Comparison of ENCODE assay signal across 8 mouse cellular contexts in the genomic region with DNA sequence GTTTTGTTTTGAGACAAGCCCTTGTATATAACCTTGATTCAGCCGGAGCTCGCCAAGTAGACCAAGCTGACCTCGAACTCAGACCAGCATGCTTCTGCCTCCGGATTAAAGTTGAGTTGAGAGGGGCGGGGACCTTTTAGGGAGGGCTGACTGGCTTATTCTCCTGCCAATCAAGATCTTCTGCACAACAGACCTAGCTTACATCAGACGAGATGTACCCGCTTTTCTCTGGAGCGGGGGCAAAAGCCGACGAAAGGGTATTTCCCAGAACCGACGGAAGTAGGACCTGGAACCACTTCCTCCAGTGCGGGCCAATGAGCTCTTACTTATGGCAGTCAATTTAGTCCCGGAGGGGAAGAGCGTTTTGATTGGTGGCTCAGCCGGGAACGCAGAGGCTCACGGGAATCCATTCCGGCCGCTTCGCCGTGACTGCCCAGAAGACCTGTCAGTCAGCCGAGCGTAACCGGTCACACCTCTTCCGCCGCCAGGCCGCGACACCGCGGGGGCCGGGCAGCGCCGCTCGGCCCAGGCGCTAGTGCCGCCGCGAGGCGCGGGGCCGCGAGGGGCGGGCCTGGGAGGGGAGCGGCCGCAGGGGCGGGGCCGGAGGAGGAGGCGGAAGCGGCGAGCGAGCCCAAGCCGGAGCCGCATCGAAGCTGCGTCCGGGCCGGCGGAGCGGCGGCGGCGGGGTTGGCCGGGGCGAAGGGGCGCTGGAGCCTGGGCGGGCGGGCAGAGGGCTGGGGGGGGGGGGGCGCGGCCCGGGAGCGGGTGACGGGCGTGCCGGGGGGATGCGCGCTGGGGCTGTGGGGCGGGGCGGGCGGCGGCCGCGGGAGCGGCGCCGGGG. TPM values are rescaled to one million over a fixed set of nuclear protein-coding genes. Genes with fewer than 3 reads are reported as not detected.
DNase-seq lines count a peak whose midpoint lies in the region; ATAC-seq and TF ChIP-seq lines count a peak whose summit lies in the region.

TSS of gene Ubp1 (plus strand) at position 401 of the 841 bp plus-strand sequence.

- TF ChIP-seq CTCF in bone marrow macrophage, adult 2 months (IDR thresholded peaks at IDR 0.05; ENCODE audit: low read depth, low read length), result no peak
- no peak for TF ChIP-seq CTCF in embryonic fibroblast, embryonic 13.5 days (IDR thresholded peaks at IDR 0.05; ENCODE audit: borderline replicate concordance, insufficient read depth, low read length)

- peak within 1 kb of the TSS; percentile 92 for H3K4me3 ChIP-seq in bone marrow macrophage, adult 2 months (ENCODE audit: insufficient read depth, low read length)
- H3K4me3 ChIP-seq in embryonic fibroblast, embryonic 13.5 days (ENCODE audit: insufficient read depth, low read length), result peak within 1 kb of the TSS; percentile 89
- H3K4me3 ChIP-seq in kidney, embryonic 14.5 days (ENCODE audit: low read length), result peak within 1 kb of the TSS; percentile 98
- H3K4me3 ChIP-seq in limb, embryonic 15.5 days, result peak within 1 kb of the TSS; percentile 99

- H3K36me3 ChIP-seq in kidney, embryonic 14.5 days (ENCODE audit: control insufficient read depth, insufficient read depth, low read length), result no peaks in the 10 kb centered on the region
- no peaks in the 10 kb centered on the region for H3K36me3 ChIP-seq in limb, embryonic 15.5 days

- H3K27ac ChIP-seq in bone marrow macrophage, adult 2 months (ENCODE audit: insufficient read depth, low read depth, low read length), result peak within 1 kb of the TSS; percentile 82
- peak within 1 kb of the TSS; percentile 80 for H3K27ac ChIP-seq in embryonic fibroblast, embryonic 13.5 days (ENCODE audit: insufficient read depth, low read length)
- peak within 1 kb of the TSS; percentile 90 for H3K27ac ChIP-seq in kidney, embryonic 14.5 days (ENCODE audit: low read depth, low read length)
- H3K27ac ChIP-seq in limb, embryonic 15.5 days, result peak within 1 kb of the TSS; percentile 89

- H3K9me3 ChIP-seq in kidney, embryonic 14.5 days (ENCODE audit: control insufficient read depth, low read length), result no peaks in the 10 kb centered on the region
- no peaks in the 10 kb centered on the region for H3K9me3 ChIP-seq in limb, embryonic 15.5 days

- H3K9ac ChIP-seq in kidney, embryonic 14.5 days (ENCODE audit: low read depth, low read length), result peak within 1 kb of the TSS; percentile 96
- peak within 1 kb of the TSS; percentile 94 for H3K9ac ChIP-seq in limb, embryonic 15.5 days

- peak; percentile 97 for ATAC-seq in kidney, embryonic 14.5 days (ENCODE audit: low FRiP score, low TSS enrichment)
- ATAC-seq in limb, embryonic 15.5 days (ENCODE audit: insufficient number of reproducible peaks, low FRiP score, low TSS enrichment, low read depth), result peak; percentile 97

- H3K4me1 ChIP-seq in bone marrow macrophage, adult 2 months (ENCODE audit: control insufficient read depth, insufficient read depth, low read length), result peaks cover 27% of the 10 kb centered on the region
- peaks cover 8% of the 10 kb centered on the region for H3K4me1 ChIP-seq in embryonic fibroblast, embryonic 13.5 days (ENCODE audit: control insufficient read depth, insufficient read depth, low read length)
- peaks cover 10% of the 10 kb centered on the region; the same call in 1 of the 2 replicates for H3K4me1 ChIP-seq in kidney, embryonic 14.5 days (ENCODE audit: control insufficient read depth, insufficient read depth, low read length)
- H3K4me1 ChIP-seq in limb, embryonic 15.5 days, result peaks cover 14% of the 10 kb centered on the region

- under 1% methylated on average over 51 of the region's 86 CpGs for WGBS in kidney, embryonic 14.5 days
- WGBS in limb, embryonic 15.5 days, result under 1% methylated on average over 55 of the region's 86 CpGs

- peak within 1 kb of the TSS; percentile 88 for H3K4me2 ChIP-seq in kidney, embryonic 14.5 days (replicated peaks; ENCODE audit: low read depth, low read length)
- H3K4me2 ChIP-seq in limb, embryonic 15.5 days, result peak within 1 kb of the TSS; percentile 64

- H3K27me3 ChIP-seq in kidney, embryonic 14.5 days (ENCODE audit: control insufficient read depth, insufficient read depth, low read length), result no peaks in the 10 kb centered on the region
- H3K27me3 ChIP-seq in limb, embryonic 15.5 days, result no peaks in the 10 kb centered on the region

- DNase-seq in A20 (ENCODE audit: low read depth, low spot score), result peak; percentile 97
- peak; percentile 98 to 99 for DNase-seq in heart, adult 9 months (ENCODE audit: low spot score in 2 of 2)
- DNase-seq in monocyte, adult 2 months (ENCODE audit: low read depth in 1 of 2, low spot score in 2 of 2), result peak; percentile 90 to 95
- peak; percentile 97 for DNase-seq in spleen, postnatal 36 days (ENCODE audit: low spot score in 2 of 2)

- TF ChIP-seq POLR2A in bone marrow macrophage, adult 2 months (IDR thresholded peaks at IDR 0.05; ENCODE audit: borderline replicate concordance, low read depth, low read length), result 0 out of 2 replicates have a peak, but pooled peaks have one; percentile 55
- peak; percentile 58; the same call in 1 of the 2 replicates for TF ChIP-seq POLR2A in embryonic fibroblast, embryonic 13.5 days (IDR thresholded peaks at IDR 0.05; ENCODE audit: low read depth, low read length)

RNA-seq across cellular contexts. Expression of gene Ubp1, which starts in this region (rescaled TPM):
- polyA plus RNA-seq in bone marrow macrophage, adult 2 months (2012; ENCODE audit: insufficient read depth, insufficient read length, missing spikeins), result 73.3 and 84.1 TPM in 2 replicates
- polyA plus RNA-seq in embryonic fibroblast, embryonic 13.5 days (2011; ENCODE audit: insufficient read length, low read depth, missing spikeins), result 77.1 and 96.4 TPM in 2 replicates
- polyA plus RNA-seq in kidney, embryonic 14.5 days (2014; fragmentation: Nextera tagmentation; extraction: Ambion mirVana), result 29.3 and 53.9 TPM in 2 replicates
- polyA plus RNA-seq in limb, embryonic 15.5 days (2015; fragmentation: Nextera tagmentation; extraction: Ambion mirVana), result 29.7 and 30.2 TPM in 2 replicates

Comparison
In these comparisons a context has a peak if more than half of its experiments do, and no peak if none do; other contexts are left out.
1. Peak in every context shown above with its lines: DNase-seq, ATAC-seq, H3K4me3 ChIP-seq and H3K27ac ChIP-seq.